Mouse (Mus musculus) T-helper 1 cell (primary cell): ENCODE measurements around the gene Ybx1.
"Not testable (repeated sequence)": the region's sequence is repeated elsewhere in the genome, so short reads cannot be mapped to it uniquely, and the experiment has no call there.

Experiments used
- in situ Hi-C: fragments of 300-600 bp; cut with MboI, MseI; formaldehyde crosslinking; loops from one replicate; pipeline ENCODE4 v1.15.1; 2025; ENCODE audit warnings: high pct_unique_total_duplicates

The Ybx1 gene

GRCm38 (mm10) chr4:119294415-119295133, at the start of gene Ybx1:
Gene Ybx1 (minus strand): TSS chr4:119294604.
- in situ Hi-C loops: no loop called here

- in situ Hi-C loops: no loop called here
Measured at GRCm38 (mm10) chr4:119338861-119339361, 44.5 kb upstream of the Ybx1 start.

- in situ Hi-C loops: no loop called here
Measured at GRCm38 (mm10) chr4:119338422-119338821, 44.0 kb upstream of the Ybx1 start.

GRCm38 (mm10) chr4:119333487-119333886, 39.1 kb upstream of the Ybx1 start:
- in situ Hi-C loops: no loop called here

- in situ Hi-C loops: loop anchor here (10.0 kb wide), 1 partner anchor 706 kb away; no protein-coding TSS in a partner anchor
Measured at GRCm38 (mm10) chr4:119320896-119321550, 26.6 kb upstream of the Ybx1 start.

- in situ Hi-C loops: loop anchor here (10.0 kb wide), 1 partner anchor 705 kb away; no protein-coding TSS in a partner anchor
Measured at GRCm38 (mm10) chr4:119320131-119320830, 25.9 kb upstream of the Ybx1 start, which contains the start of gene Ppih. Gene Ppih (minus strand): TSS chr4:119320546.

- in situ Hi-C loops: no loop called here
Measured at GRCm38 (mm10) chr4:119313756-119314155, 19.4 kb upstream of the Ybx1 start.

- in situ Hi-C loops: no loop called here
Measured at GRCm38 (mm10) chr4:119305418-119305817, 11.0 kb upstream of the Ybx1 start.

- in situ Hi-C loops: no loop called here
Measured at GRCm38 (mm10) chr4:119303291-119303690, 8.9 kb upstream of the Ybx1 start.

- in situ Hi-C loops: no loop called here
Measured at GRCm38 (mm10) chr4:119301777-119302176, 7.4 kb upstream of the Ybx1 start.

GRCm38 (mm10) chr4:119300761-119301160, 6.4 kb upstream of the Ybx1 start:
- in situ Hi-C loops: no loop called here

GRCm38 (mm10) chr4:119297361-119297760, 3.0 kb upstream of the Ybx1 start:
- in situ Hi-C loops: no loop called here

GRCm38 (mm10) chr4:119295134-119295453, 690 bp upstream of the Ybx1 start:
- in situ Hi-C loops: no loop called here

- in situ Hi-C loops: no loop called here
Measured at GRCm38 (mm10) chr4:119293574-119294258, 688 bp downstream of the Ybx1 start.

- in situ Hi-C loops: no loop called here
Measured at GRCm38 (mm10) chr4:119292771-119293573, 1.4 kb downstream of the Ybx1 start.

- in situ Hi-C loops: no loop called here
Measured at GRCm38 (mm10) chr4:119291921-119292320, 2.5 kb downstream of the Ybx1 start.

GRCm38 (mm10) chr4:119285336-119285735, 9.1 kb downstream of the Ybx1 start:
- in situ Hi-C loops: no loop called here

GRCm38 (mm10) chr4:119284861-119285260, 9.5 kb downstream of the Ybx1 start:
- in situ Hi-C loops: no loop called here

GRCm38 (mm10) chr4:119278784-119279183, 15.6 kb downstream of the Ybx1 start:
- in situ Hi-C loops: not testable (repeated sequence)

- in situ Hi-C loops: no loop called here
Measured at GRCm38 (mm10) chr4:119275726-119276125, 18.7 kb downstream of the Ybx1 start.

- in situ Hi-C loops: no loop called here
Measured at GRCm38 (mm10) chr4:119275226-119275625, 19.2 kb downstream of the Ybx1 start.
